Mouse (Mus musculus) CD8-positive naive resting alpha-beta T cell, adult 2 months (primary cell): ENCODE data around the gene Rac1.

Experiments
- DNase-seq, 2 experiments: peaks; one replicate each; pipeline ENCODE4 v3.0.0; 2022; ENCODE audit warnings: low read depth in 2 of 2, low spot score in 2 of 2

The Rac1 gene

GRCm38 (mm10) chr5:143463671-143464070 lies 64.2 kb downstream of the Rac1 start:
- DNase-seq: no peak
